Mouse (Mus musculus): ENCODE data around the gene Syne1. TPM values are rescaled to one million over a fixed set of nuclear protein-coding genes. Genes with fewer than 3 reads are reported as not detected.

The Syne1 gene
- total and polyA plus RNA-seq, 3 experiments: 5.3 to 6.8 TPM; not detected in 1

- Histone ChIP-seq H3K27ac (ENCODE audit: control insufficient read depth, low read depth, low read length) (no peak overlapping the region), H3K9me3 (replicated peaks; ENCODE audit: insufficient read depth, low read length) (no peaks in the 10 kb centered on the region), H3K27me3 (ENCODE audit: control insufficient read depth in 1 of 2, insufficient read depth in 2 of 2, low read length in 2 of 2) (no peaks in the 10 kb centered on the region), H3K36me3 (ENCODE audit: control insufficient read depth in 1 of 2, insufficient read depth in 2 of 2, low read length in 2 of 2) (no peaks in the 10 kb centered on the region), H3K4me3 (ENCODE audit: control insufficient read depth in 1 of 2, insufficient read depth in 1 of 2, low read depth in 2 of 2, low read length in 2 of 2) (no peak overlapping the region), H3K79me2 (ENCODE audit: control insufficient read depth, insufficient read depth, low read length, poor library complexity) (no peaks in the 10 kb centered on the region), H3K9ac (ENCODE audit: control insufficient read depth, low read depth, low read length, poor library complexity, severe bottlenecking) (no peak overlapping the region), H3K4me1 (ENCODE audit: control insufficient read depth in 1 of 2, insufficient read depth in 2 of 2, low read length in 2 of 2) (no peaks in the 10 kb centered on the region)
- DNase-seq (ENCODE audit: low read depth, low spot score): no peak
- no peak for TF ChIP-seq ZC3H11A (IDR thresholded peaks at IDR 0.05; ENCODE audit: low read depth, low read length)
Measured at GRCm38 (mm10) chr10:5522904-5523303, 28.4 kb downstream of the Syne1 start.

- no peak overlapping the region for H3K9ac ChIP-seq (ENCODE audit: control insufficient read depth, low read depth, low read length, poor library complexity, severe bottlenecking)
- H3K4me1 ChIP-seq (ENCODE audit: control insufficient read depth in 1 of 2, insufficient read depth in 2 of 2, low read length in 2 of 2): no peaks in the 10 kb centered on the region
- TF ChIP-seq TAL1 (IDR thresholded peaks at IDR 0.05; ENCODE audit: low read length): no peak
- no peak for TF ChIP-seq NELFE (IDR thresholded peaks at IDR 0.05; ENCODE audit: low read depth, low read length)
- TF ChIP-seq BHLHE40 (IDR thresholded peaks at IDR 0.05; ENCODE audit: borderline replicate concordance, low read depth, low read length): no peak
- no peak for TF ChIP-seq NRF1 (IDR thresholded peaks at IDR 0.05; ENCODE audit: insufficient read depth, low read depth, low read length, poor library complexity, severe bottlenecking)
- TF ChIP-seq UBTF (IDR thresholded peaks at IDR 0.05; ENCODE audit: borderline replicate concordance, insufficient read depth, low read depth, low read length): no peak
- no peak for TF ChIP-seq HCFC1 (IDR thresholded peaks at IDR 0.05; ENCODE audit: low read depth, low read length)
- no peaks in the 10 kb centered on the region for H3K9me3 ChIP-seq (replicated peaks; ENCODE audit: insufficient read depth, low read length)
- no peaks in the 10 kb centered on the region for H3K27me3 ChIP-seq (ENCODE audit: control insufficient read depth in 1 of 2, insufficient read depth in 2 of 2, low read length in 2 of 2)
- no peaks in the 10 kb centered on the region for H3K79me2 ChIP-seq (ENCODE audit: control insufficient read depth, insufficient read depth, low read length, poor library complexity)
- DNase-seq (ENCODE audit: low read depth, low spot score): no peak
- H3K4me3 ChIP-seq (ENCODE audit: control insufficient read depth in 1 of 2, insufficient read depth in 1 of 2, low read depth in 2 of 2, low read length in 2 of 2): no peak overlapping the region
- no peak overlapping the region for H3K27ac ChIP-seq (ENCODE audit: control insufficient read depth, low read depth, low read length)
- H3K36me3 ChIP-seq (ENCODE audit: control insufficient read depth in 1 of 2, insufficient read depth in 2 of 2, low read length in 2 of 2): no peaks in the 10 kb centered on the region
Measured at GRCm38 (mm10) chr10:5522276-5522675, 29.0 kb downstream of the Syne1 start.

GRCm38 (mm10) chr10:5520695-5521094 lies 30.6 kb downstream of the Syne1 start:
- Histone ChIP-seq H3K4me3 (ENCODE audit: control insufficient read depth in 1 of 2, insufficient read depth in 1 of 2, low read depth in 2 of 2, low read length in 2 of 2) (no peak overlapping the region), H3K9ac (ENCODE audit: control insufficient read depth, low read depth, low read length, poor library complexity, severe bottlenecking) (no peak overlapping the region), H3K79me2 (ENCODE audit: control insufficient read depth, insufficient read depth, low read length, poor library complexity) (no peaks in the 10 kb centered on the region), H3K9me3 (replicated peaks; ENCODE audit: insufficient read depth, low read length) (no peaks in the 10 kb centered on the region), H3K27me3 (ENCODE audit: control insufficient read depth in 1 of 2, insufficient read depth in 2 of 2, low read length in 2 of 2) (no peaks in the 10 kb centered on the region), H3K4me1 (ENCODE audit: control insufficient read depth in 1 of 2, insufficient read depth in 2 of 2, low read length in 2 of 2) (no peaks in the 10 kb centered on the region), H3K36me3 (ENCODE audit: control insufficient read depth in 1 of 2, insufficient read depth in 2 of 2, low read length in 2 of 2) (no peaks in the 10 kb centered on the region), H3K27ac (ENCODE audit: control insufficient read depth, low read depth, low read length) (no peak overlapping the region)
- no peak for DNase-seq (ENCODE audit: low read depth, low spot score)
- no peak for TF ChIP-seq GATA1 (IDR thresholded peaks at IDR 0.05; ENCODE audit: low read depth, low read length)
- TF ChIP-seq RCOR1 (IDR thresholded peaks at IDR 0.05; ENCODE audit: low read depth, low read length): no peak
- no peak for TF ChIP-seq MAFK (IDR thresholded peaks at IDR 0.05; ENCODE audit: borderline replicate concordance, low read depth, low read length)
- TF ChIP-seq ZMIZ1 (IDR thresholded peaks at IDR 0.05; ENCODE audit: low read depth, low read length): no peak
- TF ChIP-seq SMC3 (IDR thresholded peaks at IDR 0.05; ENCODE audit: low read depth, low read length): no peak
- TF ChIP-seq SIN3A (IDR thresholded peaks at IDR 0.05; ENCODE audit: low read length): no peak
- no peak for TF ChIP-seq NELFE (IDR thresholded peaks at IDR 0.05; ENCODE audit: low read depth, low read length)
- TF ChIP-seq RAD21 (IDR thresholded peaks at IDR 0.05; ENCODE audit: low read depth, low read length): no peak
- TF ChIP-seq ZNF384 (IDR thresholded peaks at IDR 0.05; ENCODE audit: low read depth, low read length): no peak
- TF ChIP-seq JUND (IDR thresholded peaks at IDR 0.05; ENCODE audit: low read depth, low read length): no peak

Data from MEL (cell line).